Mouse (Mus musculus) telencephalon, adult 2 months (tissue): ENCODE measurements at regions not wholly inside any gene's neighbourhood (a gene's known extent, or its start where the extent isn't known, plus 50 kb on each side); places are given as distances from the start of the nearest gene placed in this dataset.

Experiments
- DNase-seq: peaks from one replicate; pipeline ENCODE4 v3.0.0-alpha.2; 2011; ENCODE audit warnings: low read depth, low spot score

DNA sequence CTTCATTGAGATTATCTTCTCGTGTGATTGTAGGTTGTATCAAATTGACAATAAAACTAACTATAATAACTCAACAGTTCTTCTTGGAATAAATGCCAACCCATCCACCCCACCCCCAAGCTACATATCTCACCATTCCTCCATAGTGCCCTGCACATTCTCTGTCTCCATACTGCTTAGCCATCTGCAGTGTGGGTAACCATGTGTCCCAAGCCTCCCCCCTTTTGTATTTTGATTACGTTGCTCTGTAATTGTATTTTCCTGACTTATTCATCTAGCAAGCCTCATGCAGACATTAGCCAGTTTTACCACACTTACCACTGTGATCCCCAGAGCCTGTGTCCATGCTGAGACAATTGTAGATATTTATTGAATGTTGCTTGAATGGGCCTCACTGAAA lies 129.7 kb upstream of the Smarca2 start:
- DNase-seq = no peak

DNA sequence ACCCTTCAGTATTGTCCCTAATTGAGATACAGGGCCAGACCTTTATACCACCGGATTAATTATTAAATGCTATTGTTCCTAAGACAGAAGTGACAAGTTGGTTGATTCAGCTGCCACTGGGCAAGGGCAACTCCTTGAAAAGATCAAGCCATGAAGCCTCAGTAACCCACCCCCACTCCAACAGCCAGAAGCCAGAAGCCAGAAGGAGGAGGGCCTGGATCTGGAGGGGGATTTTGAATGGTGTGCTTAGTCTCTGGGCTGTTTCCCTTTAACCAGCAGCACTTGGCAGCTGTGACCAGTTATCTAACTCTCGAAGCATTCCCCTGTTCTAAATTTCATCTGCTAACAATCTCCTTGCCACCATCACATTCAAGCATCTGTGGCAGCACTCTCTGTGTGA lies 129.1 kb upstream of the Smarca2 start:
- peak; percentile 57 for DNase-seq

DNA sequence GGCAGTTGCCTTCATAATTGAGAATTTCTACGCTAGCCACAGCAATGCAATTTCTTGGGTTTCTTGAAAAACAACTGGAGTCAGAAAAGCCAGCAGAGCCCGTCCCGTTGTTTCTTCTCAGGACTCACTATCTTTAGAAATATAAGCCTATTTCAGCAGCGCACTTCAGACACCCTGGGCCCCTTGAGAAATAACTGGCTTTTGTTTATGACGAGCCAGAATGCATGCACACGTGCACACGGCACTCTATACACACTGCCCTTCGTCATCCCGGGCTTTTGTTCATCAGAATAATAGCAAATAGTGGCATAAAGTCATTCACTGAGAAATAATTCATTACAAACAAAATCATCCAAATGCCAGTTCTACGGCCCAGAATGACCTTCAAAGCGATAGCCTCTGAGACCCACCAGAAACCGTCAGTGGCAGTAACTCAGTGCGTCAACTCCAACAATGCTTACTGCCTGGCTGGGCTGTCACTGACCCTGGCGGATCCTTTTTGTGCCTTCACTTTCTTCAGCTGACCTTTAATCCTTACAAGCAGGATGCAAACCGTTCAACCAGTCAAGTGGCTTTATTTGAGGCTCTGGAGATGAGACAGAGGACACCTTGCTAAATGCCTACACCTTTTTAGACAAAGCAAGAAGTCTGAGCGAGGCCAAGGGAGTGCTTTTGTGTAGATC lies 126.7 kb upstream of the Smarca2 start:
- no peak for DNase-seq

DNA sequence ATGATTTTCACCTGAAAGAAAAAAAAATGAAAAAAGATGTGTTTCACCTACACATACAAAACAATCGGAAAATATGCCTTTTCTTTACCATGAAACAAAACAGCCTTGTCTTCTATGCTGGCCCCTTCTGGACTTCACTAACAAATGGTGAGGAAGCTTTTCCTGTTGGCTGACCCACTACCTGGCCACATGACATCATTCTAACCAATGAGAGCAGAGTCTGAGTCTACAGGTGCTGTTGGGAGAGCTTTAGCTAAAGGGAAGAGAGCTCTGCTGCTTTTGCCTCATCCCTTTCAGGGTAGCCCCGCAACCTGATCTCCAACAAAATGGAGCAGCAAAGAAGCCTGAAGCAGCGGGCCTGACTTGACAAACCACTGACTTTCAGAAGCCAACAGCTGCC lies 120.5 kb upstream of the Smarca2 start:
- no peak for DNase-seq

DNA sequence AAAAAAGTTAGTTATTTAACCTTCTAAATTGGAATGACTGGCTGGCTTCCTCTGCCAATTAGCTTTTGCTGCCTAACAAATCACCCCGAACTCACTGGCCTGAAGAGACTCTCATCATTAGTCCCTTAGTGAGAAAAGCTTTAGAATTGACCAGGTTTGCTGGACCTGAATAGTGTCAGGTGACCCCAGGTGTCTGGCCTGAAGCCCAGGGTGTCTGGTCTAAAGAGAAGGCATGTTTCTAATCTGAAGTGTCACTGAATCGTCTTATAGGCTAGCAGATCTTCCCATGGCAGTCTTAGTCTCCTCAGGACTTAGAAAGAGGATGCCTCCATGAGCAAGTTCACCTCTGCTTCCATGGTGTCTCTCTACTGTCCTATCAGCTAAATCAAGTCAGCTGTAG lies 112.0 kb upstream of the Smarca2 start:
- DNase-seq = no peak

DNA sequence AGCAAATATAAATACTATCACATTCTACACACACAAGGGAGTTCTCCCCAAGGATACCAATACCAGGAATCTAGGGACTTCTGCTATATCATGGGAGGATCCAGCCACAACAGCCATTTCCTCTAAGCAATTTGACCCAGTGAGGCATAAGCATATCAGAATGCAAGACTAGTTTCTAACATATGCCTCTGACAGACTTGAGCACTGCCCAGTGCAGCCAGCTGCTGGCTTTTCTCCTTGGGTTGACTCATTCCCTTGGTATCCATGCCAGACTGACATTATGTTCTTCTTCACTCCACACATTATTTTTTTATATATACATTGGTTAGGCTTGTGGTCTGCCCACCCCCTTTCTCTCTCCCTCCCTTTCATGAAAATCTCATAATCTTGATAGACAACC lies 103.8 kb upstream of the Smarca2 start:
- no peak for DNase-seq

DNA sequence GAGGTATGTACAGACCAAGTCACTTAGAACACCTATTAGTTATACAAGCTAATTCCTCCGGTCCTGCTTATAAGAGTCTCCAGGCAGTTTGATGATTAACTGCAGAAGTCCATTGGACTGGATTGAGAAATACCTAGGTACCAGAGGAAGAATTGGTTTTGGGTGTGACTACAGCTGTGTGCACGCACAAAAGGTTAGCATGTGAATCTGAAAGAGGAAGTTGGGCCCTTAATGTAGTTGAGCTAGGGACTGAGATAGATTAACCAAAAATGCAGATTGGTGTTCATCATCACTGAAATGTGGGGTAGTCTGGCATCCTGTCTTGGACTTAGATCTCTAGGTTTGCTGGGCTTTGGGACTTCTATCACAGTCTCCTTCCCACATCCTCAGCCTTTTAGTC lies 100.8 kb upstream of the Smarca2 start:
- DNase-seq = no peak

DNA sequence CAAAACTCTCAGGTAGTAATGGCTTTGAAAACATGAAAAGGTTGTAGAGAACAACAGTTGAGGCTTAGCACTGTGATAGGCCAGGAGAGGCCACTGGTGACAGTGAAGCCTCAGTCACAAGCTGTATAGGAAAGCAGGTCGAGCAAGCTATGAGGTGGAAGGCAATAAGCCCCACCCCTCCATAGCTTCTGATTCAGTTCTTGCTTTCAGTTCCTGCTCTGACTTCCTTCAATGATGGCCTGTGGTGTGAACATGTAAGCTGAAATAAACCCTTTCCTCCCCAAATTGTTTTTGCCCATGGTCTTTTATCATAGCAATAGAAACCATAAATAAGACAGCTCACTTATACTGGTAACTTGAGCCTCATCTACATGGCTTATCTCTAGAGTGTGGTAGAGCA lies 98.0 kb upstream of the Smarca2 start:
- DNase-seq = no peak

DNA sequence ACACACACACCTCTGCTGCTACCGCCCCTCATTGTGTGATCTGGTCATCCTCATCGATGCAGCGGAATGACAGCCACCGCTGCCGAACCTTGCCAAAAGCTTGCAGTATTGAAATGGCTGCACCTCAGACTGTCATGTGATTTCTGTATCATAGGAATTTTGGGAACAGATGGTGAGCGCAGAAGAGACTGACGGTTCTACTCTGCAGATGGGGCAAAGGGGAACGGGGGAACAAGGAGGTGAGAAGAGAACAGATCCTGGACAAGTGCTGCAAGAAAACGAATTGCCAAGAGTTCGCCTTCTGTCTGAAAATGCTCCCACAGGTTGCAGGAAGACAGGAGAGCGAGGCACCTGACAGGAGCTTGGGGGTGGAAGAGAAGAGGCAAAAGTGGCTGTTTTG lies 96.9 kb upstream of the Smarca2 start:
- peak; percentile 38 for DNase-seq

DNA sequence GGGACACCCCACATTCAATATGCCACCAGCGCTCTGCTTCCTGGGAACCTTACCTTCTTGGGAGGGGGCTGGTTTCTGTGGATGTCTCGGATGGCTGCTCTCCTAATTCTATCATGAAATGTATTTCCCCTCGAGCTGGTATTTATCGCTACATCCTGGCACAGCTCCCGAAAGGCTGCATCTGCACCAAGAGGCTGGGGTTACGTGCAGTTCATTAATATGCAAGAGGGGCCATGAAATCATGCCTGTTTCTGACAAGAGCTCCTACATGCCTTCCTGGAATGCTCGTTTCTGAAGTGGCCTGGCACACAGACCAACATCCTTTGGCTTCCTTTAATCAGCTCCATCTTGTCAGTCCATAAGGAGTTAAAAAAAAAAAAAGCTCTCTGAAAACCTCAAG lies 96.2 kb upstream of the Smarca2 start:
- no peak for DNase-seq

DNA sequence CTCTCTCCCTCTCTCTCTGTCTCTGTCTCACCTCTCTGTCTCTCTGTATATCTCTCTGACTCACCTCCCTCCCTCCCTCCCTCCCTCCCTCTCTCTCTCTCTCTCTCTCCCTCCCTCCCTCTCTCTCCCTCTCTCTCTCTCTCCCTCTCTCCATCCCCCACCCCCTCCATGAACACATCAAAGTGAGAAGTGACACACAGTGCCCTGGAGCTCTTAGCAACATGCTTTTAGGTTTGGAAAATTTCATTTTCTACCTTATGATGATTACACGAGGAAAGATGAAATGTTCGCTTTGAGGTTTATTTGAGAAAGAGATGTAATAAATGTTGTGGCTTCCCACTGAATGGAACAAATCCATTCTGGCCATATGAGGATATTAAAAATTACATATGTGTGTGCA lies 95.6 kb upstream of the Smarca2 start:
- no peak for DNase-seq

DNA sequence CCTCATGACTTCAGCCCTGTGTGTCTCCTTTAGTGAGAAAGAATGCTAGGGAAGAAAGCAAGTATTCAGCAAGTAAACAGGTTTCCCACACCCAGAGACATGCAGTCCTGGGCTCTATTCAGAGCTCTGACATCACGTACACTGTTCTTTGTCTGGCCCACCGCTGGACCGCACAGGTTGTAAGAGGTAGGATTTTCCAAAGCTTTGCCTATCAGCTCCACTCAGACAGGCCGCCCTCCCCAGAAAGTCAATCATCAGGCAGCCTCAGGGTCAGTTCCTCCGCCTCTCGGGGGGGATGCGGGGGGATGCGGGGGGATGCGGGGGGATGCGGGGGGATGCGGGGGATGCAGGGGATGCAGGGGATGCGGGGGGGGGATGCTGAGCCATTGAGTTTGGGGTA lies 94.7 kb upstream of the Smarca2 start:
- no peak for DNase-seq

DNA sequence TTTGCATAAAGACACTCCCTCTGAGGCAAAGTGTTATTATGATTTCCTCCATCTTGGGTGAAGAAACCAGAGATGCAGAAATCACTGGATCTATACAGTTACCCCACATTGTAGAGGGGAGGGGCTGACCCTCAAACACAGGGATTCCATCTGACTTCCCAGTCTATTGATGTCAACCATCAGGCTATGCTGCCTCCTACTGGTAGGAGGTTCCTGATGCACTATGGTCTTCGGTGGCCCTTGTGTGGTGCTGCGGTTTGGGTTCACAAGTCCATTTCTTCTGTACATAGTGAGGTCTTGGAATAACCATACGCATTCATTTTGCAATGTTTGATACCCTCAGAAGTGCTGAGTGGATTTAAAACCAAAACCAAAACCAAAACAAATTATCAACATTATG lies 94.0 kb upstream of the Smarca2 start:
- no peak for DNase-seq

DNA sequence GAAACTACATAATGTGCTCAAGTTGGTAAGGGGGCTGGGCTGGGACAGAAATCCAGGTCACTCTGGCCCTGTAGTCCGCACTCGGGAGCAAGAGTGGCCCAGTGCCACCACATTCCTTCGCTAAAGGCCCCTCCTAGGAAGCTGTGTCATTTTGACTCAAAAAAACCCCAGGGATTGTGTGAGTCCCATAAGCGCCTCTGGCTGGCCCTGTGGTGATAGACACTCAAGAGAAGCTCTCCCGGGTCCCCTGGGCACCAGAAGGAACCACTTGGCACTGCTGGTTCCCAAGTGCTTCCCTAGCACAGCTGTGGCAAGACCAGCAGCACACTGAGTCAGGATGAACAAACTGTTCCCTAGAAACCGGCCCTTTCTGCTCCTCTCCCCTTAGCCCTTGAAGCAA lies 93.1 kb upstream of the Smarca2 start:
- no peak for DNase-seq

DNA sequence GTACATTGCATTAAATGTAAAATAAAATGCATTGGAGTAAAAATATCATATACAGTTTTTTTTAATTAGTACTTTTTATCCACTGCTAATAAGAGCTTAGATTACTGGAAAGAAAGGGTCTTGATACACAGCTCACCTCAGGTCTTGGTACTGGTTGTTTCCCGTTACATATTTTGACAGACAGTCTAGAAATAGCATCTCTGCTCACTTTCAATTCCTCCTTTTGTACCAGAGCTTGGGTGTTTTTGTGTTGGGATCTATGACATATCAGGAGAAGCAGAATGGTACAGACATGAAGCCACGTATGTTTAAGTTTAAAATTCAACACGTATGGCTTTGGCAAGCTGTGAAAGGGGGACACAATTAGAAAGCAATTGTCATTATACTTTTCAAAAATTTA lies 80.3 kb upstream of the Smarca2 start:
- DNase-seq = no peak

DNA sequence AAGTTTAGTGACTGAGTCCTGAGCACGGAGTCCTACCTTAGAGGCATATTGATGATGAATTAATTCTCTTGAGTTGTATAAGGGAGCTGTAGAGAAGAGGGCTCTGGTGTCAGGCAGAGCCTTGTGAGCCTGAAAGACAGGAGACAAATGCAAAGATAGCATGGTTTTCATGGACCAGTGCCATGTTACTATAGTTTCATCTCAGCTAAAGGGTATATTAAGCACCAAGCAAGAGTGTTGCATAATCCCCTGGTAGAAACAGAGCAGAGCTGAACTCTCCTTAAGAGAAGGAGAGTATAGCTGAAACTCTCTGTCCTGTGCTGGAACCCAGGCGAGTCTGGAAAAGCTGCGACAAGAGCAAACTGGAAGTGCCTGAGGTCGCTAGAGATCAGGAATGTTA lies 73.5 kb upstream of the Smarca2 start:
- no peak for DNase-seq

DNA sequence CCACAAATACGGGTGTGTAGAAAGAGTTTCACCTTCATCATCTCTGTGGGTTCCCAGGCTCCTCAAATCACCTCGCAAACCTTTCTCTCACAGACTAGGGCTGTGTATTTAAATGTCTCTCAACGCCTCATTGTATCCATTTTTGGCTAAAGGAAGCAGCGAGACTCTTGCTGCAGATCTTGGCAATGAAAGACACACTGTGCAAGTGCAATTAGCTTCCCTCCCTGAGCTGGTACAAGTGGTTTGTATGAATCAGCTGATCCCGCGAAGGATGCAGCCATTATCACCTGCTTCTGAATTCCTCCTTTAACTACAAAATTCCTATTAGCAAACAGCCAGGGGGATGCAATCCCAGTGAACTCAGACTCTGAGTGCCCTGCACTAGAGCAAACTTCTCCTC lies 72.3 kb upstream of the Smarca2 start:
- peak; percentile 41 for DNase-seq

DNA sequence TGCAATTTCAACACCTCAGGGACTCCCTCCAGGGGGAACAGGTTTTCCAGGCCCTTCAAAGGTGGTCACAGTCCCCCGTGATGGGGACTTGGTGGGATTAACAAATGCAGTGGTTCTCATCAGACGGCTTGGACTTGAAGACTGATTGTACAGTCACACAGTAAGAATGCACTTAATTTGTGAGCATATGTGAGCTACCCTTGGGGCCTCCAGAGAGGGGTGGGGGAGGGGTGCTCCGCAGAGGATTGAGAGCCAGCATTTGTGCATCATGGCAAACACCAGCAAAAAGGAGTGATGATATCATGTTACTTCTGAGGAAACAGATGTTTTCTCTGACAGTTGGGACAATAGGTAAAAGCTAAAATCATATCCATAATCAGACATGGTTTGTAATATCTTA lies 59.2 kb upstream of the Smarca2 start:
- DNase-seq = no peak

DNA sequence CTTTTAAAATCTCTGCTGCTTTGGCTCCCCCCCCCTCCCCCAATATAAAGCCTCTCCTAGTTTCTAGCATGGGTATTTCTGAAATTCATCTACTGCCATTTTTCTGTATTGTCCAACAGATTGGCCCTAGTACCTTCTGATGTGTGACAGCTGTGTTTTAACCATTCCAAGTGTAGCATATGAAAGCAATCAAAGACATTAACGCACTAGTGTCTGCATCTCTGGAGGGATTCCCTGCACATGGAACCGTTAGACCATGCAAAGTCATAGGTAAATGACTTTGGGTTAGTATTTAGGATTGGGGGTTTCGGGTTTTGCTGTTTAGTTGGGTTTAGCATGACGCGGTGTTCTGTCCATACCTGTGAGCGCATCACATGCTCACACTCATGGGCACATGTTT lies 57.3 kb upstream of the Smarca2 start:
- DNase-seq = no peak

DNA sequence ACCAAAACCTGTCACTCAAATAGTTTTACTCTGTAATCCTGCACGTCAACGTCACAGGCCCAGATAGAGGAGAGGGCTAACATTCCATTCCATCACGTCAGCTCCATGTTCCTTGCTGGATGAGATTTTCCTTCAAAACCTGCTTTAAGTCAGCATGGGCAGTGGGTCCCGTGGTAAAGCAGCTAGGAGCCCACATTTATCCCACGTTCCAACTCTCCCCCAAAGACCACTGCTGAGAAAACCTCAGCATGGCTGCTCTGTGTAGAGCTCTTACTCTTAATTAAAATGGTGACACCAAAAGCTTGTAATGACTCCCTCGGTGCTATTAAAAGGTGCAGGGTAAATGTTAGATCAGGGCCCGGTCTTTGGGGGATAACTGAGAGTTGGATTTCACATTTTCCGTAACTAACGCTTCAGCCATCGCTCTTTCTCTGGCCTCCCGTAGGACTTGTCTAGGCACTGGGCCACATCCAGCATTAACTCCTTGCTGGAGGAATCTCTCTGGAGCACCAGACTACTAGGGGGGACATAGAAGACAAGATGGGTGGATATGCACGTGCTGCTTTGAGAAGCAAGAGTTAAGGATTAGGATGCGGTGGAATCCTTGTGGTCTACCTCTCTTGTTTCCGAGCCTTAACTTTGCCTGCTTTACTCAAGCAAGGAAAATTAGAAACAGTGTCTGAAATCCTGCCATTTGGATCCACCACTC lies 56.1 kb upstream of the Smarca2 start:
- DNase-seq = no peak

DNA sequence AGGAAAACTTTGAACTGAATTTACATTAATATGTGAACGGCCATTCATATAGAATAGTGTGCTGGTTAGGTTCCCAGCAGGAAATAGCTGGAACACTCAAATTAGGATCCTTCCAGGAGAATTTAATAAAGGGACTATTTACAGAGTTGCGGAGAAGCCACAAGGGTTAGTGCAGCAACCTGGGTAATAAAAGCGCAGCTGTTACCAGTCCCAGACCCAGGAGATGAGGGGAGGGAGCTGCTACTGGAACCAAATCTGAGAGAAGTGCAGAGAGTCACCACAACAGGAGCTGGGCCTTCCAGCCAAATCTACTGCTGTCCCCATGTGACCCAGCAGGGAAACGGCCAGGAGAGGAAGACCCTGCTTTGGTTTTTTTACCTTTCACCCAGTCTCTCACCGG lies 54.6 kb upstream of the Smarca2 start:
- DNase-seq = no peak
